Mouse (Mus musculus) left cerebral cortex, postnatal 4 days (tissue): Measurements from ENCODE around the gene Gm20388. TPM values are rescaled to one million over a fixed set of nuclear protein-coding genes. Genes with fewer than 3 reads are reported as not detected.

Experiments
- DNase-seq: peaks from one replicate; pipeline ENCODE4 v3.0.0-alpha.2; 2022
- intact Hi-C: fragments of 180-260 bp; cut with DNase I; formaldehyde crosslinking; loops from one replicate; pipeline ENCODE4 v1.15.1; 2025
- total RNA-seq, 2 experiments: library from RNA; stranded (reverse); gene quantifications; 2 replicates each; pipeline ENCODE4 v1.2.3; 2021

Gene Gm20388
- total RNA-seq, 2 experiments from 2014 or later = 6.5 to 12.8 TPM

- DNase-seq = no peak
- intact Hi-C loops = no loop called here
Measured at GRCm38 (mm10) chr8:121224709-121225108, 1314.1 kb downstream of the Gm20388 start.

- DNase-seq = no peak
- intact Hi-C loops = no loop called here
Measured at GRCm38 (mm10) chr8:121227756-121228155, 1317.1 kb downstream of the Gm20388 start.

- no peak for DNase-seq
- intact Hi-C loops = no loop called here
Measured at GRCm38 (mm10) chr8:121228892-121229291, 1318.3 kb downstream of the Gm20388 start.

GRCm38 (mm10) chr8:121229550-121229949, 1318.9 kb downstream of the Gm20388 start:
- intact Hi-C loops = no loop called here
- DNase-seq = no peak

- intact Hi-C loops = no loop called here
Measured at GRCm38 (mm10) chr8:121233196-121233595, 1322.6 kb downstream of the Gm20388 start.

GRCm38 (mm10) chr8:121234915-121235314, 1324.3 kb downstream of the Gm20388 start:
- DNase-seq = no peak
- intact Hi-C loops = no loop called here

More at GRCm38 (mm10) chr8:121233196-121233595, 1322.6 kb downstream of the Gm20388 start:
- no peak for DNase-seq

GRCm38 (mm10) chr8:121239640-121240039, 1329.0 kb downstream of the Gm20388 start:
- no peak for DNase-seq
- intact Hi-C loops = no loop called here

- peak; percentile 47 for DNase-seq
- intact Hi-C loops = no loop called here
Measured at GRCm38 (mm10) chr8:121241761-121242552, 1331.3 kb downstream of the Gm20388 start.

GRCm38 (mm10) chr8:121242671-121243070, 1332.0 kb downstream of the Gm20388 start:
- DNase-seq = no peak
- intact Hi-C loops = no loop called here

GRCm38 (mm10) chr8:121248823-121249222, 1338.2 kb downstream of the Gm20388 start:
- intact Hi-C loops = no loop called here
- no peak for DNase-seq

GRCm38 (mm10) chr8:121249433-121249832, 1338.8 kb downstream of the Gm20388 start:
- DNase-seq = no peak
- intact Hi-C loops = no loop called here

GRCm38 (mm10) chr8:121251089-121251488, 1340.4 kb downstream of the Gm20388 start:
- no peak for DNase-seq
- intact Hi-C loops = no loop called here

GRCm38 (mm10) chr8:121255727-121256265, 1345.2 kb downstream of the Gm20388 start:
- intact Hi-C loops = no loop called here
- peak; percentile 32 for DNase-seq

GRCm38 (mm10) chr8:121258126-121258792, 1347.6 kb downstream of the Gm20388 start:
- intact Hi-C loops = no loop called here
- no peak for DNase-seq

- no peak for DNase-seq
Measured at GRCm38 (mm10) chr8:121262728-121263389, 1352.2 kb downstream of the Gm20388 start.

GRCm38 (mm10) chr8:121263390-121263775, 1352.7 kb downstream of the Gm20388 start:
- intact Hi-C loops = no loop called here
- no peak for DNase-seq

More at GRCm38 (mm10) chr8:121262728-121263389, 1352.2 kb downstream of the Gm20388 start:
- intact Hi-C loops = no loop called here

GRCm38 (mm10) chr8:121264260-121264659, 1353.6 kb downstream of the Gm20388 start:
- DNase-seq = no peak
- intact Hi-C loops = no loop called here

- peak; percentile 58 for DNase-seq
- intact Hi-C loops = no loop called here
Measured at GRCm38 (mm10) chr8:121271542-121271941, 1360.9 kb downstream of the Gm20388 start.

- intact Hi-C loops = no loop called here
- DNase-seq = no peak
Measured at GRCm38 (mm10) chr8:121273195-121273594, 1362.6 kb downstream of the Gm20388 start.

- peak; percentile 98 for DNase-seq
Measured at GRCm38 (mm10) chr8:121273620-121274019, 1363.0 kb downstream of the Gm20388 start.

GRCm38 (mm10) chr8:121280414-121280813, 1369.8 kb downstream of the Gm20388 start:
- intact Hi-C loops = no loop called here
- DNase-seq = no peak

More at GRCm38 (mm10) chr8:121273620-121274019, 1363.0 kb downstream of the Gm20388 start:
- intact Hi-C loops = no loop called here
